Mouse (Mus musculus) brain, embryonic 14.5 days (tissue): ENCODE results near the gene Mmp23.

Source experiments
- CTCF ChIP-seq: fragments of 200-500 bp; IDR thresholded peaks from 2 replicates; pipeline ENCODE4 v1.5.1; 2012; ENCODE audit warnings: inconsistent platforms, mild to moderate bottlenecking, moderate library complexity, borderline replicate concordance; ENCODE audit not compliant: insufficient read depth, insufficient read length; ENCODE audit errors: extremely low read depth
- POLR2A ChIP-seq: fragments of 200-500 bp; IDR thresholded peaks from 2 replicates; pipeline ENCODE4 v1.6.1; 2012; ENCODE audit warnings: mild to moderate bottlenecking, inconsistent platforms, borderline replicate concordance; ENCODE audit not compliant: poor library complexity, insufficient read depth, insufficient read length, severe bottlenecking; ENCODE audit errors: extremely low read depth

GRCm38 (mm10) chr4:155601091-155601996 lies 51.8 kb downstream of the Mmp23 start, which contains the start of gene Slc35e2:
- peak; percentile 76 for TF ChIP-seq POLR2A
- no peak for TF ChIP-seq CTCF
